Mouse (Mus musculus): Measurements from ENCODE around the gene Dnaic1. TPM values are rescaled to one million over a fixed set of nuclear protein-coding genes. Genes with fewer than 3 reads are reported as not detected.

Dnaic1 gene
- polyA plus RNA-seq, 1 experiment from 2014 or later: 1.0 TPM

- ATAC-seq (ENCODE audit: low read depth): 0 out of 2 replicates have a peak, but pooled peaks have one; percentile 12
- 18% methylated on average over 19 of the region's 25 CpGs for WGBS
These were observed 89.2 kb downstream of the Dnaic1 start for GRCm38 (mm10) chr4:41658566-41659384.

GRCm38 (mm10) chr4:41659556-41659955 lies 90.0 kb downstream of the Dnaic1 start:
- H3K4me2 ChIP-seq: no peak overlapping the region
- no peaks in the 10 kb centered on the region for H3K9me3 ChIP-seq
- 50% methylated on average over 13 of the region's 13 CpGs for WGBS
- no peak for ATAC-seq (ENCODE audit: low read depth)
- peak overlapping the region; percentile 47; the same call in 1 of the 2 replicates for H3K9ac ChIP-seq
- peaks cover 10% of the 10 kb centered on the region for H3K36me3 ChIP-seq
- no peaks in the 10 kb centered on the region for H3K27me3 ChIP-seq
- H3K4me3 ChIP-seq: no peak overlapping the region
- peaks cover 64% of the 10 kb centered on the region for H3K4me1 ChIP-seq (replicated peaks)
- peak overlapping the region; percentile 6; the same call in 1 of the 2 replicates for H3K27ac ChIP-seq (replicated peaks)

More at GRCm38 (mm10) chr4:41658566-41659384, 89.2 kb downstream of the Dnaic1 start:
- no peak overlapping the region for H3K4me3 ChIP-seq
- peak overlapping the region; percentile 47; the same call in 1 of the 2 replicates for H3K9ac ChIP-seq
- H3K4me1 ChIP-seq (replicated peaks): peaks cover 56% of the 10 kb centered on the region
- H3K36me3 ChIP-seq: peaks cover 10% of the 10 kb centered on the region
- H3K27me3 ChIP-seq: no peaks in the 10 kb centered on the region
- H3K27ac ChIP-seq (replicated peaks): peak overlapping the region; percentile 23
- no peaks in the 10 kb centered on the region for H3K9me3 ChIP-seq
- H3K4me2 ChIP-seq: 0 out of 2 replicates have a peak overlapping the region, but pooled peaks have one; percentile 4

GRCm38 (mm10) chr4:41660851-41661430 lies 91.4 kb downstream of the Dnaic1 start:
- H3K36me3 ChIP-seq: peaks cover 10% of the 10 kb centered on the region
- no peaks in the 10 kb centered on the region for H3K9me3 ChIP-seq
- no peak for ATAC-seq (ENCODE audit: low read depth)
- no peak overlapping the region for H3K4me2 ChIP-seq
- H3K27me3 ChIP-seq: no peaks in the 10 kb centered on the region
- no peak overlapping the region for H3K4me3 ChIP-seq
- H3K27ac ChIP-seq (replicated peaks): peak overlapping the region; percentile 56; the same call in 1 of the 2 replicates
- H3K9ac ChIP-seq: 0 out of 2 replicates have a peak overlapping the region, but pooled peaks have one; percentile 8
- WGBS: 15% methylated on average over 11 of the region's 11 CpGs
- peaks cover 77% of the 10 kb centered on the region for H3K4me1 ChIP-seq (replicated peaks)

DNA sequence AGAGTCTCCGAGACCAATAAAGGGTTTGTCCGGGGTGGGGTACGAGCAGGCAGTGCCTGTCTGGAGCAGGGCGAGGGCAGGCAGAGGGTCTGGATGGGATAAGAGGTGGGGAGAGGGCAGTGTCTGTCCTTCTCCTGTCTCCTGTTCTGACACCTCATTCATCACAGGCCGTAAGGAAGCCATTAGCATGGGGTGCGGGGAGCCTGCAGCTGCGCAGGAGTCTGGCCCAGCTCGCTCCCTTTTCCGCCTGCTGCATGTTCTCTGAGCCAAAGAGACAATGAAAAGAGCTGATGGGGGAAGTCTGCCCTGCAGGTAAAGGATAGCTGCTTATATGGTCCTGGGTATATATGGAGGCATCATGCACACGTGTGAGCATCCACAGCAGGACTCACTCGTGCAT lies 93.1 kb downstream of the Dnaic1 start:
- no peaks in the 10 kb centered on the region for H3K9me3 ChIP-seq
- no peak overlapping the region for H3K4me2 ChIP-seq
- 47% methylated on average over 11 of the region's 11 CpGs for WGBS
- H3K4me1 ChIP-seq (replicated peaks): peaks cover 77% of the 10 kb centered on the region
- no peaks in the 10 kb centered on the region for H3K27me3 ChIP-seq
- H3K4me3 ChIP-seq: no peak overlapping the region
- H3K36me3 ChIP-seq: peaks cover 12% of the 10 kb centered on the region; the same call in 1 of the 2 replicates
- peak overlapping the region; percentile 31 for H3K9ac ChIP-seq
- no peak for ATAC-seq (ENCODE audit: low read depth)
- peak overlapping the region; percentile 24; the same call in 1 of the 2 replicates for H3K27ac ChIP-seq (replicated peaks)

DNA sequence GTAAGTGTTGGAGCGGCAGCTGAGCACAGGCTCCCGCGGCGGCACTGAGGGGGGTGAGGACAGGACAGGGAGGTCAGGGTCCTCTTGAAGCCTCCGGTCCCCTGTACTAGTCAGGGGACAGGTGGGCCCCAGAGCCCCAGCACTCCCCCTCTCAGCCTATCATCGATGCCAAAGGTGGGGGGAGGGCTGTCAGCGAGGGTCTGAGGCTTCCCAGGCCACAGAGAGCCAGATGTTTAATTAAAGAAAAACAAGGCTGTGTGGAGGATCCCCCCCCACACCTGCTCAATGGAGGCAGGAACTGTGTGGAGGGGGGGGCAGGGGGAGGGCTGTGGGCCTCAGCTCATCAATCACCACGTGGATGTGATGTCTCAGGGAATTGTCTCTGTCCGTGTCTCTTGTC lies 94.0 kb downstream of the Dnaic1 start:
- Histone ChIP-seq H3K4me3 (no peak overlapping the region), H3K4me1 (replicated peaks) (peaks cover 68% of the 10 kb centered on the region), H3K27me3 (no peaks in the 10 kb centered on the region), H3K9me3 (no peaks in the 10 kb centered on the region), H3K4me2 (no peak overlapping the region), H3K27ac (replicated peaks) (peak overlapping the region; percentile 24; the same call in 1 of the 2 replicates), H3K36me3 (0 out of 2 replicates have a peak, but pooled peaks cover 7% of the 10 kb centered on the region), H3K9ac (peak overlapping the region; percentile 31; the same call in 1 of the 2 replicates)
- WGBS: 35% methylated on average over 9 of the region's 9 CpGs
- ATAC-seq (ENCODE audit: low read depth): no peak

- Histone ChIP-seq H3K27ac (replicated peaks) (0 out of 2 replicates have a peak overlapping the region, but pooled peaks have one; percentile 13), H3K9ac (0 out of 2 replicates have a peak overlapping the region, but pooled peaks have one; percentile 26), H3K4me3 (no peak overlapping the region), H3K4me1 (replicated peaks) (peaks cover 59% of the 10 kb centered on the region), H3K4me2 (no peak overlapping the region), H3K27me3 (no peaks in the 10 kb centered on the region), H3K36me3 (peaks cover 11% of the 10 kb centered on the region; the same call in 1 of the 2 replicates), H3K9me3 (no peaks in the 10 kb centered on the region)
- 56% methylated on average over 7 of the region's 7 CpGs for WGBS
- ATAC-seq (ENCODE audit: low read depth): no peak
These were observed 95.0 kb downstream of the Dnaic1 start for GRCm38 (mm10) chr4:41664533-41664932.

- Histone ChIP-seq H3K4me3 (no peak overlapping the region), H3K4me1 (replicated peaks) (peaks cover 54% of the 10 kb centered on the region), H3K9ac (peak overlapping the region; percentile 26; the same call in 1 of the 2 replicates), H3K36me3 (peaks cover 18% of the 10 kb centered on the region; the same call in 1 of the 2 replicates), H3K9me3 (no peaks in the 10 kb centered on the region), H3K4me2 (no peak overlapping the region), H3K27ac (replicated peaks) (peak overlapping the region; percentile 9), H3K27me3 (no peaks in the 10 kb centered on the region)
- 8% methylated on average over 6 of the region's 8 CpGs for WGBS
- ATAC-seq (ENCODE audit: low read depth): no peak
These were observed 95.6 kb downstream of the Dnaic1 start for GRCm38 (mm10) chr4:41665009-41665675.

DNA sequence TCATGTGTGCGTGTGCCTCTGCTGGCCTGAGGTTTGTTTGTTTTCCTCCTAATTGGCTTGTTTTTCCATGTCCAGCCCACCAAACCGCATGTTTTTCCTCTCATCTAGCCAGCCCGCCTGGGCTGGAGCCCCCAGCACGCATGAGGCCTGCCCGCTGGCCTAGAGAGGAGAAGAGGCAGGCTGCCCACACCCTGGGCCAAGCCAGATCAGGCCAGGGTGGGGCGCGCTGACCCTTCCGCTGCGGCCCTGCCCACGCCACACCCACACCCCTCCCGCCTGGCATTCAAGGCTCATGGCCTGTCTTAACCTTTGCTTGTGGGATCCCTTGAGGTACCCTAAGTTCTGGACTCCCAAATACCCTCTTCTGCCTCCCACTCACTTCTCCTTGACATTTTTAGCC lies 97.1 kb downstream of the Dnaic1 start:
- peaks cover 56% of the 10 kb centered on the region for H3K4me1 ChIP-seq (replicated peaks)
- 78% methylated on average over 11 of the region's 11 CpGs for WGBS
- no peak for ATAC-seq (ENCODE audit: low read depth)
- H3K27me3 ChIP-seq: no peaks in the 10 kb centered on the region
- H3K4me2 ChIP-seq: no peak overlapping the region
- H3K27ac ChIP-seq (replicated peaks): no peak overlapping the region
- H3K9ac ChIP-seq: no peak overlapping the region
- H3K4me3 ChIP-seq: no peak overlapping the region
- no peaks in the 10 kb centered on the region for H3K9me3 ChIP-seq
- H3K36me3 ChIP-seq: peaks cover 26% of the 10 kb centered on the region; the same call in 1 of the 2 replicates

- Histone ChIP-seq H3K4me1 (replicated peaks) (peaks cover 56% of the 10 kb centered on the region), H3K36me3 (peaks cover 26% of the 10 kb centered on the region; the same call in 1 of the 2 replicates), H3K4me2 (no peak overlapping the region), H3K27me3 (no peaks in the 10 kb centered on the region), H3K9ac (no peak overlapping the region), H3K27ac (replicated peaks) (no peak overlapping the region), H3K9me3 (no peaks in the 10 kb centered on the region), H3K4me3 (no peak overlapping the region)
- 77% methylated on average over 18 of the region's 18 CpGs for whole genome bisulfite sequencing
- no peak for ATAC-seq (ENCODE audit: low read depth)
These were observed 101.3 kb downstream of the Dnaic1 start for GRCm38 (mm10) chr4:41670836-41671235.

DNA sequence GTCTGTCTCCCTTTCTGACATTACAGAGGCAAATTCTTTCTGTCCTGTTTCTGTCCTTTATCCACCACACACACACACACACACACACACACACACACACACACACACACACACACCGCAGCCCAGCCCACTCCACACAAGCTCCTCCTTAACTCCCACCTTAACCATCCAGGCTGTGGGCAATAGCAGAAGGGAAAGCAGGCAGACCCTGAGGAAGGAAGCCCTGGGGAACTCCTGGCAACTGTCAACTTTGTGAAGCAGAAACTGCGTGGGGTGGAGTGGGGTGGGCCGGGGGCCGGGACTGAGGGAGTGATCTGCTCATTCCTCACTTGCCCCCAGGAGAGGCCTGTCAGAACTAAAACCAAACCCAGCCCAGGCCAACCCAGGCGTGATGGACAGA lies 101.9 kb downstream of the Dnaic1 start:
- Histone ChIP-seq H3K9me3 (no peaks in the 10 kb centered on the region), H3K36me3 (peaks cover 22% of the 10 kb centered on the region; the same call in 1 of the 2 replicates), H3K4me1 (replicated peaks) (peaks cover 62% of the 10 kb centered on the region), H3K4me3 (no peak overlapping the region), H3K4me2 (no peak overlapping the region), H3K27me3 (no peaks in the 10 kb centered on the region), H3K9ac (peak overlapping the region; percentile 50), H3K27ac (replicated peaks) (0 out of 2 replicates have a peak overlapping the region, but pooled peaks have one; percentile 65)
- peak; percentile 14; the same call in 1 of the 2 replicates for ATAC-seq (ENCODE audit: low read depth)
- 46% methylated on average over 5 of the region's 5 CpGs for WGBS

- Histone ChIP-seq H3K27ac (replicated peaks) (peak overlapping the region; percentile 65; the same call in 1 of the 2 replicates), H3K9me3 (no peaks in the 10 kb centered on the region), H3K36me3 (peaks cover 19% of the 10 kb centered on the region; the same call in 1 of the 2 replicates), H3K4me1 (replicated peaks) (peaks cover 68% of the 10 kb centered on the region), H3K4me2 (peak overlapping the region; percentile 11; the same call in 1 of the 2 replicates), H3K4me3 (no peak overlapping the region), H3K9ac (peak overlapping the region; percentile 50), H3K27me3 (no peaks in the 10 kb centered on the region)
- ATAC-seq (ENCODE audit: low read depth): peak; percentile 51
- WGBS: 7% methylated on average over 8 of the region's 8 CpGs
These were observed 102.4 kb downstream of the Dnaic1 start for GRCm38 (mm10) chr4:41671963-41672480.
